Mouse (Mus musculus) Muller cell, postnatal 12 days (primary cell): Measurements from ENCODE around the gene Kctd7.

Experiments used
- DNase-seq: peaks from one replicate; pipeline ENCODE4 v3.0.0-alpha.2; 2015; ENCODE audit errors: inconsistent ontology term

Kctd7 gene

GRCm38 (mm10) chr5:130190909-130191308 lies 46.2 kb downstream of the Kctd7 start:
- no peak for DNase-seq

GRCm38 (mm10) chr5:130191865-130192264 lies 47.2 kb downstream of the Kctd7 start:
- DNase-seq, result no peak

- peak; percentile 69 for DNase-seq
These were observed 47.8 kb downstream of the Kctd7 start for GRCm38 (mm10) chr5:130192356-130192944.

GRCm38 (mm10) chr5:130193760-130194159 lies 49.1 kb downstream of the Kctd7 start:
- no peak for DNase-seq

- no peak for DNase-seq
These were observed 51.6 kb downstream of the Kctd7 start for GRCm38 (mm10) chr5:130196307-130196706.

GRCm38 (mm10) chr5:130197454-130197853 lies 52.8 kb downstream of the Kctd7 start:
- DNase-seq, result no peak

- DNase-seq, result no peak
These were observed 53.3 kb downstream of the Kctd7 start for GRCm38 (mm10) chr5:130197981-130198380.

- no peak for DNase-seq
These were observed 55.8 kb downstream of the Kctd7 start for GRCm38 (mm10) chr5:130200233-130201029.

GRCm38 (mm10) chr5:130203948-130204347 lies 59.3 kb downstream of the Kctd7 start:
- DNase-seq, result no peak

- DNase-seq, result no peak
These were observed 59.9 kb downstream of the Kctd7 start for GRCm38 (mm10) chr5:130204560-130204959.
